Mouse (Mus musculus) kidney, embryonic 16.5 days (tissue): ENCODE results near the gene Fmn2. TPM values are rescaled to one million over a fixed set of nuclear protein-coding genes. Genes with fewer than 3 reads are reported as not detected.
A peak's percentile ranks its signal among the peaks of the same experiment; 100 is the strongest.

ENCODE experiments used
- ATAC-seq: fragments of 200-750 bp; cut with Nextera tagmentation; 2 replicates; pipeline ENCODE4 v1.8.0; 2017; ENCODE audit warnings: moderate TSS enrichment; ENCODE audit not compliant: low FRiP score, low TSS enrichment
- H3K27ac ChIP-seq: fragments of 300-500 bp; sonication (generic); 2 replicates; pipeline ENCODE4 v1.5.1; 2014; ENCODE audit warnings: low read length
- H3K27me3 ChIP-seq: fragments of 300-500 bp; sonication (generic); 2 replicates; pipeline ENCODE4 v1.6.1; 2014; ENCODE audit warnings: low read length, control low read depth, mixed read lengths; ENCODE audit not compliant: insufficient read depth
- H3K36me3 ChIP-seq: fragments of 300-500 bp; sonication (generic); 2 replicates; pipeline ENCODE4 v1.6.1; 2014; ENCODE audit warnings: low read length, control low read depth, mixed read lengths; ENCODE audit not compliant: insufficient read depth
- H3K4me1 ChIP-seq: fragments of 300-500 bp; sonication (generic); 2 replicates; pipeline ENCODE4 v1.6.1; 2014; ENCODE audit warnings: low read length, control low read depth, mixed read lengths; ENCODE audit not compliant: insufficient read depth
- H3K4me2 ChIP-seq: fragments of 300-500 bp; sonication (generic); replicated peaks from 2 replicates; pipeline ENCODE4 v1.6.1; 2014; ENCODE audit warnings: low read depth, low read length
- H3K4me3 ChIP-seq: fragments of 300-500 bp; sonication (generic); 2 replicates; pipeline ENCODE4 v1.5.1; 2014; ENCODE audit warnings: mild to moderate bottlenecking, low read length
- H3K9ac ChIP-seq: fragments of 300-500 bp; sonication (generic); replicated peaks from 2 replicates; pipeline ENCODE4 v1.6.1; 2014; ENCODE audit warnings: low read length
- H3K9me3 ChIP-seq: fragments of 300-500 bp; sonication (generic); 2 replicates; pipeline ENCODE4 v1.6.1; 2016; ENCODE audit warnings: low read length, control low read depth
- WGBS: fragments of 180-500 bp; shearing (Covaris S2); extraction: QIAGEN DNeasy Blood & Tissue Kit; methylation state at CpG from one replicate; pipeline ENCODE4 v1.1.7; 2014; 5-methylcytosine and 5-hydroxymethylcytosine counted together
- polyA plus RNA-seq: library from polyadenylated mRNA; unstranded; fragments of >200 nt; fragmentation: Nextera tagmentation; extraction: Ambion mirVana; gene quantifications from 2 replicates; pipeline ENCODE4 v1.2.1, GENCODE M21; 2015

Gene Fmn2
- polyA plus RNA-seq, 1 experiment from 2014 or later: 0.47 TPM

DNA sequence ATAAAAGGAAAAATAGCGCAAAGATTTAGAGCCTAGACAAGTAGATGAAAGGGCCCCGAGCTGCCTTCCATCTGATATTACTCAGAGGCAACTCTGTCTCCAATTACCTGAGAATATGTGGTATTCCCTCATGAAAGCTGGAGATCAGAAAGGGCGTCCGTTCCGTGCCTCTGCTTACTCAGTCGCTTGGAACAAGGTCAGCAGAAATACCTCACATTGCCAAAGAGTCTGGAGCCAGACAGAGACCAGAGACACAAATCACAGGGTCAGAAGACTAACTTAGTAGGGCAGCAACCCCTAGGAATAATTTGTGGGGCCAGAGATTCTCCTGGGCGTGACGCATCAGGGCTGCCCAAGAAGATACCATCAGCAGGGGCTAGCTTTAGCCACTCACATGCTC lies 237.3 kb downstream of the Fmn2 start:
- peak; percentile 85 for ATAC-seq
- no peak overlapping the region for H3K4me3 ChIP-seq
- no peak overlapping the region for H3K4me2 ChIP-seq
- no peaks in the 10 kb centered on the region for H3K4me1 ChIP-seq
- no peaks in the 10 kb centered on the region for H3K36me3 ChIP-seq
- H3K9me3 ChIP-seq: no peaks in the 10 kb centered on the region
- H3K27me3 ChIP-seq: no peaks in the 10 kb centered on the region
- H3K27ac ChIP-seq: no peak overlapping the region
- no peak overlapping the region for H3K9ac ChIP-seq
- WGBS: 43% methylated on average over 8 of the region's 8 CpGs

DNA sequence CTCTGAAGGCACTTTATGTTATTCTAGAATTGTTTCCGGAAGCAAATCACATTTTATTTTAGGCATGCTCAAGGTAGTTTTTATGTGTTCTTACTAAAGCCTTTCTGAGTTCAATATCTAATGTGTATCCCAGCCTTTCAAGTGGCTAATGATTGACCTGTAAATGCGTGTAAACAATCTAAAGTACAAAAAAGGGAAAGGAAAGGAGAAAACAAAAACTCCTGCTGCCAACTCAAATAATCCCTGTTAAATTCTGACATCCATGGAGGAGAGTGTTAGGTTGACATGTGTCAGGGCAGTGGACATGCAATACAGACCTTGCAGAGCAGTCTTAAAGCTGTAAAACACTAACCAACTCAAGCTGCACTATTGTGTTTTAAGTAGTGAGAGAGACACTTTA lies 241.0 kb downstream of the Fmn2 start:
- H3K9ac ChIP-seq: no peak overlapping the region

DNA sequence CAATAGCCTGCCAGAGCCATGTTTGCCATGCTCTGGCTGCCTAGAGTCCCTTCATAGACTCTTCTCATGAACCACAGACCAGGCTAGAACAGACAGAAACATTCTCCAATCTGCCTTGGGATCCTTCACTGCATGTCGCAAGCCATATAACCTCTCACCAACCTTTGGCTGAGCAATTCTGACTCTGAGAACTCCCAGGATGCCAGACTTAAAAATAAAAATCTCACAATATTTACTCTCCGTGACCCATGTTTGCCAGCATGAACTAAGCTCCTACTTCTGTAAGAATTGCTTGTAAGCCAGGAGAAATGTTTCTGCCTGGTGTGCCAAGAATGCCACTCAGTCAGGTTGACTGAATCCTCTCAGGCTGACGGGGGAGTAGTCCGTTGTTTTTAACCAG lies 246.9 kb downstream of the Fmn2 start:
- H3K9me3 ChIP-seq: no peaks in the 10 kb centered on the region
- no peak overlapping the region for H3K4me2 ChIP-seq
- no peaks in the 10 kb centered on the region for H3K4me1 ChIP-seq
- H3K36me3 ChIP-seq: no peaks in the 10 kb centered on the region
- no peak overlapping the region for H3K27ac ChIP-seq
- no peaks in the 10 kb centered on the region for H3K27me3 ChIP-seq
- H3K9ac ChIP-seq: no peak overlapping the region
- no peak for ATAC-seq
- no peak overlapping the region for H3K4me3 ChIP-seq
- 75% methylated on average over 4 of the region's 4 CpGs for WGBS

More for the DNA sequence above, 241.0 kb downstream of the Fmn2 start:
- 30% methylated on average over 2 of the region's 2 CpGs for WGBS
- H3K4me3 ChIP-seq: no peak overlapping the region
- H3K9me3 ChIP-seq: no peaks in the 10 kb centered on the region
- no peaks in the 10 kb centered on the region for H3K36me3 ChIP-seq
- H3K27ac ChIP-seq: no peak overlapping the region
- no peaks in the 10 kb centered on the region for H3K4me1 ChIP-seq
- no peak for ATAC-seq
- no peaks in the 10 kb centered on the region for H3K27me3 ChIP-seq
- H3K4me2 ChIP-seq: no peak overlapping the region

DNA sequence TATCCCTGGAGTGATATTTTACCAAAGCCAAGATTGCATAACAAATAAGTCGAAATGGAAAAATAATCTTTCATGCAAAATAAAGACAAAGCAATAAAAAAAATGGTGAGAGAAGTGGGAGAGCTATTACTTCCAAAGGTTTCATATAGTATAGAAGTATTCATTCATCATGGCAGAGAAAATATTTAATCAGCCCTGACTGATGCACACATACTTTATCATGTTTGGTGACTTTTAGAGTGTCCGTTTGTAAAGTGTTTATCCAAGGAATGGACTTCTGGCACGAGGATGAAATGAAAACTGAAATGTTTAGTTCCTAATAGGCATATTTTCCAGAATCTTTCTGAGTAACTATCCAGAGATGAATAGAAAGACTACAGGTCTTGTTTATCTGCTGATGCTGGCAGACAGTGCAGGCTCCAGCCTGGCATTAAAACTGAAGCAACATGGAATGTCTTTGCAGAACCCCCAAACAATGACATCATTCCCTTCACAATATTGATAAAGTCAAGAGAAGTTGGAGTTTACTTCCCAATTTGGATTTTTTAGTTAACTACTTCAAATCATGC lies 249.4 kb downstream of the Fmn2 start:
- no peaks in the 10 kb centered on the region for H3K27me3 ChIP-seq
- no peak overlapping the region for H3K4me3 ChIP-seq
- no peaks in the 10 kb centered on the region for H3K36me3 ChIP-seq
- WGBS: 66% methylated on average over 3 of the region's 3 CpGs
- H3K4me1 ChIP-seq: no peaks in the 10 kb centered on the region
- H3K9me3 ChIP-seq: no peaks in the 10 kb centered on the region
- ATAC-seq: no peak
- no peak overlapping the region for H3K27ac ChIP-seq
- H3K9ac ChIP-seq: no peak overlapping the region
- H3K4me2 ChIP-seq: no peak overlapping the region

DNA sequence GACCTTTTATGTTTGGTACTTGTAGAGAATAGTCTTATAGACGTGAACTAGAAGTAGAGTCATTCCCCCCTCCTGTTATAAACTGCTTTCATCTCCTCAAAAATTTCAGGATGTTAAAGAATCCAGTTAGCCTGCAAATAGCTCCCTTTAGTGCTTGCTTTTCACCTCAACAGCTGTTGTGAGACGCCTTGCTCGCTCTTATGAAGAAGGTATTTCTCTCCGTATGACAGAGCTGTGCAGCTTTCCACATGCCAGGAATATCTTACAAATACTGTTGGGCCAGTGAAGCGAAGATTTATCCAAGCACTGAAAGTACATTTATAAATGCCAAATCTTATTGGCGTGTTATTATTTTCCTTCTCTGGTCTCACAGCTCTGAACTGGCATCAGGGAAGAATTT lies 257.7 kb downstream of the Fmn2 start:
- WGBS: 84% methylated on average over 6 of the region's 6 CpGs
- no peaks in the 10 kb centered on the region for H3K36me3 ChIP-seq

DNA sequence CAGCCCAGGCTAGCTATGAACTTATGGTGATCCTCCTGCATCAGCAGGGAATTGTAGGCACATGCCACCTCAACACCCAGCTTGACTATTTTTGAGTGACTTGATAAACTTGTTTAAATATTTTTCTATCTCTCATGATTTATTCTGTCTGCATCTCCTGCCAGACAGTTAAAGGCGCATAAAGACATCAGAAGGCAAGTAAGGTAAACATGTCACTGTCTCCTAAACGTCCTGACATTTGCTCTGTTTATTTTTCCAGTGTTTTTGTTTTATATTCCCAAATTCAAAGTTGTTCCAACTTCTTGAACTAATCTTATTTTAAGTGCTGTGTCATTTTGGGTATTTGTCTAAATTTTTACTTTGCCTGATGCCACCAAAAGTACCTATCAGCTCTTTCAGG lies 264.1 kb downstream of the Fmn2 start:
- Histone ChIP-seq H3K27ac (no peak overlapping the region), H3K4me2 (no peak overlapping the region), H3K9me3 (no peaks in the 10 kb centered on the region), H3K27me3 (no peaks in the 10 kb centered on the region), H3K4me1 (no peaks in the 10 kb centered on the region), H3K36me3 (no peaks in the 10 kb centered on the region), H3K4me3 (no peak overlapping the region), H3K9ac (no peak overlapping the region)
- no peak for ATAC-seq
- WGBS: 19% methylated on average over 2 of the region's 2 CpGs

More for the DNA sequence above, 257.7 kb downstream of the Fmn2 start:
- ATAC-seq: no peak
- no peak overlapping the region for H3K4me3 ChIP-seq
- H3K27ac ChIP-seq: no peak overlapping the region
- no peak overlapping the region for H3K9ac ChIP-seq
- no peaks in the 10 kb centered on the region for H3K4me1 ChIP-seq
- no peaks in the 10 kb centered on the region for H3K9me3 ChIP-seq
- no peak overlapping the region for H3K4me2 ChIP-seq
- no peaks in the 10 kb centered on the region for H3K27me3 ChIP-seq

DNA sequence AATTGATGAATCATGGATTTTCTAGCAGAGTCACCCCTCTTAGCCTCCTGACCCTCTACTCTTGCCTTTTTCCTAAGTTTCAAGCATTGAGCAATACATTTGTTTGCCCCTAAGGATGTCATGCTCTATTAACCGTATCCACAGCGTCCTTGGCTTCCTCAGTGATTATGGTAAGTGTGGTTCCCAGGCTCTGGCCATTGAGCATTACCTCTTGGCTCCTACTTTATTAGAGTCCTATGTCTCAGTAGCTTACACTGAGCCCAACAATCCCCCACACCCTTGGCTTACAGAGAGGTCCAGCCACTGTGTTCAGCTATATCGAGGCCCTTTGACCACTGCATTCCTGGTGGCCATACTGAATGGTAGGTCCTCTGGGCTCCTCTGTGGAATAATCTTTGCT lies 265.2 kb downstream of the Fmn2 start:
- Histone ChIP-seq H3K9me3 (no peaks in the 10 kb centered on the region), H3K27me3 (no peaks in the 10 kb centered on the region), H3K4me1 (no peaks in the 10 kb centered on the region), H3K27ac (no peak overlapping the region), H3K36me3 (no peaks in the 10 kb centered on the region), H3K9ac (no peak overlapping the region), H3K4me3 (no peak overlapping the region), H3K4me2 (no peak overlapping the region)
- ATAC-seq: peak; percentile 57; the same call in 1 of the 2 replicates
- WGBS: 65% methylated on average over 3 of the region's 3 CpGs

DNA sequence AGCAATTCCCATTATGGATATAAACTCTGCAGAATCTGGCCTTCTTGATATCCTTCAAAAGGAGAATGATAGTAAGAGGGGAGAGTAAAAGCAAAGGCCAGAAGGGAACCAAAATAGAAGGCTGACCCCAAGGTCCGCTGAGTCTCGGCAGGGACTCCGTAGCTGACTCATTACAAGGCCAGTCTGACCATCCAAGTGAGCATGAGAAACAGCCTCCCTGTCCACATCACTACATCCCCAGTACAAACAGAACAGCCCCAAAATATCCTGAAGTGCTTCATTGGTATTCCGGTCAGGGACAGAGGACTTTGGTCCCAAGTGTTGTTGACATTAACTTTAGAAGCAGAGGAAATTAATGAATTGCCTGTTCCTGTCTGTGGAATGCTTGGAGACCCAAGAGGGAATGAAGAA lies 270.3 kb downstream of the Fmn2 start:
- no peak overlapping the region for H3K4me2 ChIP-seq
- 41% methylated on average over 4 of the region's 4 CpGs for WGBS
- no peaks in the 10 kb centered on the region for H3K27me3 ChIP-seq
- H3K4me1 ChIP-seq: no peaks in the 10 kb centered on the region
- ATAC-seq: peak; percentile 70; the same call in 1 of the 2 replicates
- H3K9me3 ChIP-seq: no peaks in the 10 kb centered on the region
- no peak overlapping the region for H3K9ac ChIP-seq
- H3K27ac ChIP-seq: no peak overlapping the region
- H3K36me3 ChIP-seq: no peaks in the 10 kb centered on the region
- no peak overlapping the region for H3K4me3 ChIP-seq

DNA sequence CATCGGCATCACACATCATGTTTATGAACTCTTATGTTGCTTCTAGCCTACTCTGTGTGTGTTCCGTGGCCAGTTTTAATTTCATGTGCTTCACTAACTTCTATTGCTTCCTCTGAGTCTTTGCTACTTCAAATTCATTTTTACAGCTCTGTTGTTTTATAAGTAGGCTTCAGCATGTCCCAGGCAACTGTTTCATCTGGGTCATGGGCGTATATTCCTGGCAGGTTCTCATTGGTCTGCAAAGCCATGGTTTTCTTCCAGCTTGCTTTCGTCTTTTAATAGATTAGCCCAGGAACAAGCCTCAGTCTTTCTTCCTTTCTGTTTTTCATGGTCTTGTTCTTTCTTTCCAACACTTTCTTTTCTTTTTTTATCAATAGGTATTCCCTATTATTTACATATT lies 279.4 kb downstream of the Fmn2 start:
- Histone ChIP-seq H3K4me3 (no peak overlapping the region), H3K9me3 (no peaks in the 10 kb centered on the region), H3K36me3 (no peaks in the 10 kb centered on the region), H3K4me1 (no peaks in the 10 kb centered on the region), H3K27ac (no peak overlapping the region), H3K4me2 (no peak overlapping the region), H3K27me3 (no peaks in the 10 kb centered on the region), H3K9ac (no peak overlapping the region)
- ATAC-seq: no peak
- 87% methylated on average over 4 of the region's 4 CpGs for WGBS

DNA sequence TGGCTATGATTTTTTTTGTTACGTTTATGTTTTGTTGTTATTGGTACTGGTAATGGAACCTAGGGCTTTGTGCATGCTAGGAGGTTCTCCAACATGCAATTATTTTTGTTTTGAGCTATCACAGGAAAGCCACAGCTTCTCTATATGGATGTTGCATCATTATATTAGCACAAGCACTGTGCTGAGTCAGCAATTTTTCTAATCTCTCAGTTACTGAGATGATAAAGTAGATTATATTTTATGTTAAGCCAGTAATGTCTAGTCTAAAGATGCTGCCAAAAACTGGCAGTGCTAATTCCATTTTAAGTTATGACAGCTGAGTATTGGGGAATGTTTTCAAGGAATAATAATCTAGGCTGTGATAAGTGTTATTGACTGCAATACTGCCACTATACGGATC lies 287.0 kb downstream of the Fmn2 start:
- no peak for ATAC-seq
- no peak overlapping the region for H3K27ac ChIP-seq
- H3K4me2 ChIP-seq: no peak overlapping the region
- no peaks in the 10 kb centered on the region for H3K36me3 ChIP-seq
- H3K9ac ChIP-seq: no peak overlapping the region
- H3K4me1 ChIP-seq: no peaks in the 10 kb centered on the region
- WGBS: 88% methylated on average over 2 of the region's 2 CpGs
- H3K9me3 ChIP-seq: no peaks in the 10 kb centered on the region
- no peak overlapping the region for H3K4me3 ChIP-seq
- no peaks in the 10 kb centered on the region for H3K27me3 ChIP-seq
